Mouse (Mus musculus): ENCODE results near the gene Cpt1b. TPM values are rescaled to one million over a fixed set of nuclear protein-coding genes. Genes with fewer than 3 reads are reported as not detected.

The Cpt1b gene
- polyA plus RNA-seq, 1 experiment from 2014 or later: 3.3 TPM

- H3K9me3 ChIP-seq (ENCODE audit: low read length): no peaks in the 10 kb centered on the region
- no peak overlapping the region for H3K4me3 ChIP-seq (ENCODE audit: low read depth, low read length)
- ATAC-seq (no peak), DNase-seq (ENCODE audit: low spot score) (peak; percentile 51)
- no peak overlapping the region for H3K4me2 ChIP-seq (replicated peaks; ENCODE audit: low read depth, low read length)
- H3K9ac ChIP-seq (replicated peaks; ENCODE audit: low read depth): no peak overlapping the region
- 20% methylated on average over 2 of the region's 2 CpGs for WGBS
- H3K36me3 ChIP-seq (ENCODE audit: insufficient read depth, low read length): no peaks in the 10 kb centered on the region
- H3K27me3 ChIP-seq (replicated peaks; ENCODE audit: insufficient read depth, low read length): no peaks in the 10 kb centered on the region
- H3K27ac ChIP-seq (ENCODE audit: low read length): no peak overlapping the region
- TF ChIP-seq EP300 (IDR thresholded peaks at IDR 0.05): no peak
- peak; percentile 77 for TF ChIP-seq CTCF (IDR thresholded peaks at IDR 0.05)
- H3K4me1 ChIP-seq (ENCODE audit: insufficient read depth, low read depth, low read length): no peaks in the 10 kb centered on the region
Measured at GRCm38 (mm10) chr15:89468577-89468976, 42.9 kb upstream of the Cpt1b start.

DNA sequence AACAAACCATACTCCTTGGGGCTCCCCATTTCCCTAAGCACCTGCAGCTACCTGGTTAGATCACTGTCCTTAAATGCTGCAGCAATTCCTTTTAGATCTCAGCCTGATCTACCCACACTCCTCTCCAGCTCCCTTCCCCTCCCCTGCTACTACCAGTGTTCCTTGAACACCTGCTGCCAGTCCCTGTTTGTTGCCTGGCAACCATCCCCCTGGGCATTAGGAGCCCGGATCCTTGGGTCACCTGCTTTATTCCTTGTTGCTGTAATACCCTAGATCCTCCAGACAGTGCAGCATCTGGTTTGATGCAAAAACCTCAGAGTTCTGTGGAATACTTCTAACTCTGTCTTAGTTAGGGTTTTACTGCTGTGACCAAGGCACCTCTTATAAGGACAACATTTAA is 39.4 kb upstream of the Cpt1b start:
- no peaks in the 10 kb centered on the region for H3K36me3 ChIP-seq (ENCODE audit: insufficient read depth, low read length)
- no peak overlapping the region for H3K9ac ChIP-seq (replicated peaks; ENCODE audit: low read depth)
- no peak overlapping the region for H3K4me3 ChIP-seq (ENCODE audit: low read depth, low read length)
- TF ChIP-seq EP300 (IDR thresholded peaks at IDR 0.05): no peak
- no peak for TF ChIP-seq CTCF (IDR thresholded peaks at IDR 0.05)
- DNase-seq (ENCODE audit: low spot score) (no peak), ATAC-seq (no peak)
- no peaks in the 10 kb centered on the region for H3K27me3 ChIP-seq (replicated peaks; ENCODE audit: insufficient read depth, low read length)
- H3K27ac ChIP-seq (ENCODE audit: low read length): no peak overlapping the region
- no peak overlapping the region for H3K4me2 ChIP-seq (replicated peaks; ENCODE audit: low read depth, low read length)
- H3K4me1 ChIP-seq (ENCODE audit: insufficient read depth, low read depth, low read length): no peaks in the 10 kb centered on the region
- WGBS: 8% methylated on average over 1 of the region's 1 CpGs
- H3K9me3 ChIP-seq (ENCODE audit: low read length): no peaks in the 10 kb centered on the region

DNA sequence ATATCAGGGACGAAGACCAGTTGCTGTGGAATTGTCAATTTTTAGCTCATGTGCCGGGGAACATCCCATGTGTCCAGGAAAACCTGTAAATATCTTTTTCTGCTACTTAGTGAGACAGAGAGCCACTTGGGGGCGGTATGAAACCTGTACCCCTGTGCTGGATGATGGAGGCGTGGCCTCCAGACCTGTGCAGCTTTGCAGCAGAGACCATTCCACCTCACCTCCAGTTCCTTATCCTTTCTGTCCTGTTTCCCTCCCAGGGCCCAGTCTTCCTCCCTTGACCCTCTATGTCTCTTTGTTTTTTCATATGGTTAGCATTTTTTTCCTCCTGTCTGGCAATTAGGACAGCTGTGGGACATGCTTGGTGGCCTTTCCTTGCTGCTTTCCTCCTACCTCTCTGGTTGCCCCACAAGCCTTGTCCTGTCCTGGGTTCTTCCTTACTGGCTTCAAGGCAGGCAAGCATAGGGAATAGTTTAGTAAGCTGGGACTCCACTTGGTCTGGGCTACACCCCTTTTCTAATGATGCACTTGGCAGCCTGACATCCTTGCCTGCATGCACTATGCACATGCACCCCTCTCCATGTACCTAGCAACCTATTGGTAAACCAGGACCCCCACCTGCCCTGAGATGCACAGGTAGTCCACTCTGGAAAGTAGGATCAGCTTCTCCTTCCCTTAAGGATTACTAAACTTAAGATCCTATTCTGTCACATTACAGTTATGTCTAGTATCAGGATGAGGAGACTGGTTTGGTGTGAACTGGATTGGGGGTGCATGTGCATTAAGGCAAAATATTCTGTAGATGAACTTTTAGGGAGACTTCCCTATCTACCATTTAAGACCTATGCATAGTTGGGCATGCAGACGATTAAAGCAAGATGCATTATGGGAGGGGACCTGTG is 37.9 kb upstream of the Cpt1b start:
- WGBS: 39% methylated on average over 5 of the region's 5 CpGs
- TF ChIP-seq CTCF (IDR thresholded peaks at IDR 0.05): peak; percentile 50
- TF ChIP-seq EP300 (IDR thresholded peaks at IDR 0.05): no peak
- no peak overlapping the region for H3K9ac ChIP-seq (replicated peaks; ENCODE audit: low read depth)
- ATAC-seq (no peak), DNase-seq (ENCODE audit: low spot score) (no peak)
- no peaks in the 10 kb centered on the region for H3K9me3 ChIP-seq (ENCODE audit: low read length)
- H3K4me3 ChIP-seq (ENCODE audit: low read depth, low read length): no peak overlapping the region
- H3K27me3 ChIP-seq (replicated peaks; ENCODE audit: insufficient read depth, low read length): no peaks in the 10 kb centered on the region
- H3K36me3 ChIP-seq (ENCODE audit: insufficient read depth, low read length): no peaks in the 10 kb centered on the region
- no peak overlapping the region for H3K27ac ChIP-seq (ENCODE audit: low read length)
- H3K4me1 ChIP-seq (ENCODE audit: insufficient read depth, low read depth, low read length): no peaks in the 10 kb centered on the region
- H3K4me2 ChIP-seq (replicated peaks; ENCODE audit: low read depth, low read length): no peak overlapping the region

DNA sequence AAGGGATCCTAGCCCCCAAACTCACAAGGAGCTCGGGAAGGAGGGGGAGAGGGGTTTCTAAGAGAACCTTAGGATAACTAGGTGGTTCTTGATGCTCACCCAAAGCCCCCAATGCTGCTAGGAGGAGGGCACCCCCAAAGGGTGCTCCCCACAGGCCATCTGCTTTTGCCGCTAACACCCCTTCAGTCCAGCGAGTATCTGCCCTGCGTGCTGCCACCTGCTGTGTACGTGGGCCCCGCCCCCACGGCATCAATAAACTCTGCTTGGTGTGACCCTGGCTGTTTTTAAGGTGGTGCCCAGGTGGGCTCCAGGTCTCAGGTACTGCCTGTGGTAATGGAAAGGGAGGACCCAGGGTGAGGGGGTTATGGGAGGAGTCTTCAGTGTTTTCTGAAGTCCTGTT is 36.5 kb upstream of the Cpt1b start:
- no peaks in the 10 kb centered on the region for H3K27me3 ChIP-seq (replicated peaks; ENCODE audit: insufficient read depth, low read length)
- TF ChIP-seq EP300 (IDR thresholded peaks at IDR 0.05) (no peak), CTCF (IDR thresholded peaks at IDR 0.05) (no peak)
- H3K9ac ChIP-seq (replicated peaks; ENCODE audit: low read depth): no peak overlapping the region
- 52% methylated on average over 7 of the region's 7 CpGs for WGBS
- H3K4me2 ChIP-seq (replicated peaks; ENCODE audit: low read depth, low read length): no peak overlapping the region
- H3K36me3 ChIP-seq (ENCODE audit: insufficient read depth, low read length): no peaks in the 10 kb centered on the region
- H3K27ac ChIP-seq (ENCODE audit: low read length): no peak overlapping the region
- H3K4me1 ChIP-seq (ENCODE audit: insufficient read depth, low read depth, low read length): no peaks in the 10 kb centered on the region
- H3K4me3 ChIP-seq (ENCODE audit: low read depth, low read length): no peak overlapping the region
- no peak for ATAC-seq
- H3K9me3 ChIP-seq (ENCODE audit: low read length): no peaks in the 10 kb centered on the region
- DNase-seq (ENCODE audit: low spot score): no peak

GRCm38 (mm10) chr15:89461321-89461720 is 35.7 kb upstream of the Cpt1b start:
- Histone ChIP-seq H3K4me1 (ENCODE audit: insufficient read depth, low read depth, low read length) (no peaks in the 10 kb centered on the region), H3K9me3 (ENCODE audit: low read length) (no peaks in the 10 kb centered on the region), H3K4me2 (replicated peaks; ENCODE audit: low read depth, low read length) (no peak overlapping the region), H3K27ac (ENCODE audit: low read length) (no peak overlapping the region), H3K27me3 (replicated peaks; ENCODE audit: insufficient read depth, low read length) (no peaks in the 10 kb centered on the region), H3K4me3 (ENCODE audit: low read depth, low read length) (no peak overlapping the region), H3K36me3 (ENCODE audit: insufficient read depth, low read length) (no peaks in the 10 kb centered on the region), H3K9ac (replicated peaks; ENCODE audit: low read depth) (no peak overlapping the region)
- no peak for DNase-seq (ENCODE audit: low spot score)
- 52% methylated on average over 15 of the region's 15 CpGs for WGBS
- TF ChIP-seq CTCF (IDR thresholded peaks at IDR 0.05) (no peak), EP300 (IDR thresholded peaks at IDR 0.05) (no peak)
- no peak for ATAC-seq

- Histone ChIP-seq H3K4me3 (ENCODE audit: low read depth, low read length) (no peak overlapping the region), H3K4me2 (replicated peaks; ENCODE audit: low read depth, low read length) (no peak overlapping the region), H3K36me3 (ENCODE audit: insufficient read depth, low read length) (no peaks in the 10 kb centered on the region), H3K27me3 (replicated peaks; ENCODE audit: insufficient read depth, low read length) (no peaks in the 10 kb centered on the region), H3K9me3 (ENCODE audit: low read length) (no peaks in the 10 kb centered on the region), H3K4me1 (ENCODE audit: insufficient read depth, low read depth, low read length) (no peaks in the 10 kb centered on the region), H3K27ac (ENCODE audit: low read length) (no peak overlapping the region), H3K9ac (replicated peaks; ENCODE audit: low read depth) (no peak overlapping the region)
- TF ChIP-seq CTCF (IDR thresholded peaks at IDR 0.05): no peak
- no peak for TF ChIP-seq EP300 (IDR thresholded peaks at IDR 0.05)
- no peak for ATAC-seq
- WGBS: 57% methylated on average over 10 of the region's 10 CpGs
- DNase-seq (ENCODE audit: low spot score): no peak
Measured at GRCm38 (mm10) chr15:89460298-89460697, 34.6 kb upstream of the Cpt1b start.

Measured in lung, postnatal 0 days (tissue).